Mouse (Mus musculus): ENCODE data around the gene Tent4b. TPM values are rescaled to one million over a fixed set of nuclear protein-coding genes. Genes with fewer than 3 reads are reported as not detected.

Tent4b gene
- polyA plus RNA-seq, 1 experiment = 0.56 TPM

GRCm38 (mm10) chr8:88266801-88267403, 67.9 kb downstream of the Tent4b start:
- TF ChIP-seq GATA1 (IDR thresholded peaks at IDR 0.05; ENCODE audit: low read length) (no peak), TAL1 (IDR thresholded peaks at IDR 0.05; ENCODE audit: low read length) (no peak)
- Histone ChIP-seq H3K9me3 (ENCODE audit: control insufficient read depth, low read length) (no peaks in the 10 kb centered on the region), H3K4me1 (ENCODE audit: control insufficient read depth) (peaks cover 21% of the 10 kb centered on the region)

GRCm38 (mm10) chr8:88269107-88269875, 70.3 kb downstream of the Tent4b start:
- no peak overlapping the region for H3K4me3 ChIP-seq (replicated peaks)
- peaks cover 19% of the 10 kb centered on the region for H3K27me3 ChIP-seq (ENCODE audit: control insufficient read depth)
- H3K36me3 ChIP-seq (ENCODE audit: control insufficient read depth) = no peaks in the 10 kb centered on the region; the same call in 1 of the 2 replicates
- no peaks in the 10 kb centered on the region for H3K9me3 ChIP-seq (ENCODE audit: control insufficient read depth, low read length)
- peaks cover 39% of the 10 kb centered on the region for H3K4me1 ChIP-seq (ENCODE audit: control insufficient read depth)
- TF ChIP-seq TAL1 (IDR thresholded peaks at IDR 0.05; ENCODE audit: low read length) (no peak), GATA1 (IDR thresholded peaks at IDR 0.05; ENCODE audit: low read length) (no peak)

More at GRCm38 (mm10) chr8:88266801-88267403, 67.9 kb downstream of the Tent4b start:
- no peaks in the 10 kb centered on the region for H3K36me3 ChIP-seq (ENCODE audit: control insufficient read depth)
- H3K27me3 ChIP-seq (ENCODE audit: control insufficient read depth) = peaks cover 10% of the 10 kb centered on the region
- H3K4me3 ChIP-seq (replicated peaks) = no peak overlapping the region

GRCm38 (mm10) chr8:88270086-88270485, 71.1 kb downstream of the Tent4b start:
- no peaks in the 10 kb centered on the region; the same call in 1 of the 2 replicates for H3K36me3 ChIP-seq (ENCODE audit: control insufficient read depth)
- no peak overlapping the region for H3K4me3 ChIP-seq (replicated peaks)
- no peaks in the 10 kb centered on the region for H3K9me3 ChIP-seq (ENCODE audit: control insufficient read depth, low read length)
- TF ChIP-seq TAL1 (IDR thresholded peaks at IDR 0.05; ENCODE audit: low read length) (no peak), GATA1 (IDR thresholded peaks at IDR 0.05; ENCODE audit: low read length) (no peak)
- peaks cover 47% of the 10 kb centered on the region for H3K4me1 ChIP-seq (ENCODE audit: control insufficient read depth)
- peaks cover 19% of the 10 kb centered on the region for H3K27me3 ChIP-seq (ENCODE audit: control insufficient read depth)

GRCm38 (mm10) chr8:88272231-88273050, 73.4 kb downstream of the Tent4b start, which contains the start of gene Adcy7:
Gene Adcy7 (plus strand): TSS chr8:88272403.
- Histone ChIP-seq H3K27me3 (ENCODE audit: control insufficient read depth) (peaks cover 19% of the 10 kb centered on the region), H3K9me3 (ENCODE audit: control insufficient read depth, low read length) (no peaks in the 10 kb centered on the region), H3K4me3 (replicated peaks) (peak within 1 kb of the TSS; percentile 72), H3K4me1 (ENCODE audit: control insufficient read depth) (peaks cover 61% of the 10 kb centered on the region), H3K36me3 (ENCODE audit: control insufficient read depth) (peaks cover 3% of the 10 kb centered on the region)
- TF ChIP-seq GATA1 (IDR thresholded peaks at IDR 0.05; ENCODE audit: low read length) (no peak), TAL1 (IDR thresholded peaks at IDR 0.05; ENCODE audit: low read length) (no peak)

GRCm38 (mm10) chr8:88273051-88273430, 74.0 kb downstream of the Tent4b start:
- peaks cover 65% of the 10 kb centered on the region for H3K4me1 ChIP-seq (ENCODE audit: control insufficient read depth)
- peaks cover 3% of the 10 kb centered on the region for H3K36me3 ChIP-seq (ENCODE audit: control insufficient read depth)
- peak overlapping the region; percentile 72 for H3K4me3 ChIP-seq (replicated peaks)

GRCm38 (mm10) chr8:88274090-88274489, 75.1 kb downstream of the Tent4b start:
- H3K4me3 ChIP-seq (replicated peaks) = no peak overlapping the region
- H3K9me3 ChIP-seq (ENCODE audit: control insufficient read depth, low read length) = no peaks in the 10 kb centered on the region
- H3K27me3 ChIP-seq (ENCODE audit: control insufficient read depth) = peaks cover 11% of the 10 kb centered on the region; the same call in 1 of the 2 replicates
- TF ChIP-seq GATA1 (IDR thresholded peaks at IDR 0.05; ENCODE audit: low read length) = no peak
- no peak for TF ChIP-seq TAL1 (IDR thresholded peaks at IDR 0.05; ENCODE audit: low read length)
- H3K36me3 ChIP-seq (ENCODE audit: control insufficient read depth) = peaks cover 3% of the 10 kb centered on the region
- peaks cover 74% of the 10 kb centered on the region for H3K4me1 ChIP-seq (ENCODE audit: control insufficient read depth)

More at GRCm38 (mm10) chr8:88273051-88273430, 74.0 kb downstream of the Tent4b start:
- TF ChIP-seq GATA1 (IDR thresholded peaks at IDR 0.05; ENCODE audit: low read length) (no peak), TAL1 (IDR thresholded peaks at IDR 0.05; ENCODE audit: low read length) (no peak)
- Histone ChIP-seq H3K9me3 (ENCODE audit: control insufficient read depth, low read length) (no peaks in the 10 kb centered on the region), H3K27me3 (ENCODE audit: control insufficient read depth) (peaks cover 16% of the 10 kb centered on the region)

- no peaks in the 10 kb centered on the region for H3K27me3 ChIP-seq (ENCODE audit: control insufficient read depth)
- TF ChIP-seq TAL1 (IDR thresholded peaks at IDR 0.05; ENCODE audit: low read length) = no peak
- no peak for TF ChIP-seq GATA1 (IDR thresholded peaks at IDR 0.05; ENCODE audit: low read length)
- H3K4me3 ChIP-seq (replicated peaks) = peak overlapping the region; percentile 52
- H3K9me3 ChIP-seq (ENCODE audit: control insufficient read depth, low read length) = no peaks in the 10 kb centered on the region
- peaks cover 3% of the 10 kb centered on the region for H3K36me3 ChIP-seq (ENCODE audit: control insufficient read depth)
- H3K4me1 ChIP-seq (ENCODE audit: control insufficient read depth) = peaks cover 70% of the 10 kb centered on the region
These were observed 80.2 kb downstream of the Tent4b start for GRCm38 (mm10) chr8:88279220-88279619.

- Histone ChIP-seq H3K9me3 (ENCODE audit: control insufficient read depth, low read length) (no peaks in the 10 kb centered on the region), H3K4me1 (ENCODE audit: control insufficient read depth) (peaks cover 68% of the 10 kb centered on the region), H3K27me3 (ENCODE audit: control insufficient read depth) (no peaks in the 10 kb centered on the region), H3K36me3 (ENCODE audit: control insufficient read depth) (peaks cover 3% of the 10 kb centered on the region), H3K4me3 (replicated peaks) (peak overlapping the region; percentile 52)
- TF ChIP-seq TAL1 (IDR thresholded peaks at IDR 0.05; ENCODE audit: low read length) = peak; percentile 57
- no peak for TF ChIP-seq GATA1 (IDR thresholded peaks at IDR 0.05; ENCODE audit: low read length)
These were observed 80.7 kb downstream of the Tent4b start for GRCm38 (mm10) chr8:88279670-88280069.

Data from erythroblast, embryonic 14.5 days (primary cell).